Mouse (Mus musculus): ENCODE measurements at regions not wholly inside any gene's neighbourhood (a gene's known extent, or its start where the extent isn't known, plus 50 kb on each side); places are given as distances from the start of the nearest gene placed in this dataset.

DNA sequence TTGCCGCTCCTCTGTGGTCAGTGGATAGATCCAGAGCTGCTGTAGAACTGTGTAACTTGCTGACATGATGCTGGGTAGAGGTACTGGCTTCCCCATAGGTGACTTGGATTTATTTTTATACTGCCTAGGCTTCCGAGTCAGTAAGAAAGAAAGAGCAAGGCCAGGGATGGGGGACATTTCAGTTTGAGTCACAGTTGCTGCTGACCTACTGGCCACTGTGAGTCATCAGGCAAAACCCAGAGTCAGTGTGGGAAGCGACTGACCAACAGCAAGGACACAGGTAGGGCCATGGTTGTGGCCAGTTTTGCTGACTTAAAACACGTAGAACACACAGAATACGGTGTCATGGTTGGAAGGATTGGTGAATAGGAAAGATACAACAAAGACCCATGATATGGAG is 524.5 kb downstream of the Tbc1d22a start:
- no peaks in the 10 kb centered on the region for H3K9me3 ChIP-seq
- H3K4me1 ChIP-seq, result no peaks in the 10 kb centered on the region
- H3K4me3 ChIP-seq, result no peak overlapping the region
- H3K27me3 ChIP-seq, result no peaks in the 10 kb centered on the region
- no peaks in the 10 kb centered on the region for H3K36me3 ChIP-seq
- H3K27ac ChIP-seq (replicated peaks), result no peak overlapping the region
- WGBS, result 94% methylated on average over 5 of the region's 5 CpGs
- ATAC-seq (ENCODE audit: low FRiP score, low read depth), result no peak
- no peak overlapping the region for H3K9ac ChIP-seq (replicated peaks)
- no peak overlapping the region for H3K4me2 ChIP-seq (replicated peaks)

DNA sequence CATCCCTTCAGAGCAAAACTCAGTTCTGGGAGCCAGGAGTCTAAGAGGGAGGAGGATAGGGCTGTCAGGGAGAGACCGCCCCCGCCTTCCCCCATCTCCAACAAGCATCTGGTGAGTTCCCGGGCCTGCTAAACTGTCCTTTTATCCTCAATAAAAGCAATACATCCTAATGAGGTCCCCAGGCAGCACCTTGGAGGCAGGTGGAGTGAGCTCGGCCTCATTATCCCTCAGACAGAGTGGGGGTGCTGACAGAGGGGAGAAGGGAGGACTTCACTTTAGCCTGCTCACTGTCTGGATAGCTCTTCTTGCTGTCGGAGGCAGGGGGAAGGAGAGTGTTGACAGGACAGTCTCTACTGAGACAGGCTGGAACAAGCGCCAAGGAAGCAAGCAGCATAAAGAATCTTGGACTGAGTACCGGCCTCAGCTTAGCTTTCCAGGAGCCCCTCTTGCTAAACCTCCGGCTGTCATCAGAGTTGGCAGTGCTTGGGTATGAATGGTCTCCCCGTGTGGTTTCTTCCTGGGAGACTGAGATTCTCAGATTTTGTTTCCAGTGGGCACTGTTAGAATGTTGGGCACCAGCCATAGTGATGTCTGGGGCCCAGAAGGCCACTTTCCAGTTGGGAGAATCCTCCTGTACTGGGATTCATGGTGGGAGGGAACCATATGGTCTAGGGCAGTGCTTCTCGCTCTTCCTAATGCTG is 537.3 kb downstream of the Tbc1d22a start:
- H3K27ac ChIP-seq (replicated peaks), result no peak overlapping the region
- no peak overlapping the region for H3K4me2 ChIP-seq (replicated peaks)
- H3K4me1 ChIP-seq, result no peaks in the 10 kb centered on the region
- H3K36me3 ChIP-seq, result no peaks in the 10 kb centered on the region
- 73% methylated on average over 10 of the region's 10 CpGs for WGBS
- no peaks in the 10 kb centered on the region for H3K27me3 ChIP-seq
- no peak overlapping the region for H3K9ac ChIP-seq (replicated peaks)
- no peak overlapping the region for H3K4me3 ChIP-seq
- peak; percentile 38; the same call in 1 of the 2 replicates for ATAC-seq (ENCODE audit: low FRiP score, low read depth)
- no peaks in the 10 kb centered on the region for H3K9me3 ChIP-seq

DNA sequence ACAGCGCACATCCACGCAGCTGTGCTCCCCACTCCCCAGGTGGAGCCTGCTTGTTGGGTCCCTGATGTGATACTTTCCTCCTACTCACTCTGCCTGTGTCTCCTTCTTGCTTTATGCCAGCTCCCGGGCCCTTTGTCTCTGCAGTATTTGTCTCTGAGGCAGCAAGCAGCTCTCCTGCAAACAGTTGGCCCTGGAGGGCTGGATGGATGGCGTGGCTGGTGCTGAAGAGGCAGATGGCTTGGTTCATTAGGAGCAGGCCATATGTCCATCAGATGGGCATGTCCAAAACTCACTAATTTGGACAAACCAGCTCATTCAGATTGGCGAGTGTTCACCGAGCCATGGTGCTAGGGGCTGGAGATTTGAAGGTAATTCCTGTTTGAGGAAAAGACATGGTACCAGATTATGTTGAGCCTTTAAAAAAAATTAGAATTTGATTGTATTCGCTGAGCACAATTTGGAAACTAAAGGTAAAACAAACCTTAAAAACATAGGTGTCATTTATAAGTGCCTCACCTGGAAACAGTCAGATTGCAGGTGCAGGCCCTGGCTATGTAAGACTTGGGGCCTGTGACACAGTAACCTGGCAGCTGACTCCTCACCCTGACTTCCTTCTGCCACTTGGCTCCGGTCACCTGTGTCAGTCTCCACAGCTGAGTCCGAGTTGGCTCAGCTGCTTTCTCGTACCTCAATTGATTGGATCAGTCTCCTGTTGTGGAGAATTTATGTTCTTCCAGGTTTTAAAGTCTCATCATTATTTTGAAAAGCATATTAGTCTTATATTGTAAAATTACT is 549.5 kb downstream of the Tbc1d22a start:
- no peak overlapping the region for H3K9ac ChIP-seq (replicated peaks)
- 0 out of 2 replicates have a peak, but pooled peaks cover 2% of the 10 kb centered on the region for H3K9me3 ChIP-seq
- H3K4me3 ChIP-seq, result no peak overlapping the region
- no peak for ATAC-seq (ENCODE audit: low FRiP score, low read depth)
- WGBS, result 88% methylated on average over 10 of the region's 10 CpGs
- H3K4me1 ChIP-seq, result no peaks in the 10 kb centered on the region
- H3K27me3 ChIP-seq, result no peaks in the 10 kb centered on the region
- H3K4me2 ChIP-seq (replicated peaks), result no peak overlapping the region
- no peaks in the 10 kb centered on the region for H3K36me3 ChIP-seq
- no peak overlapping the region for H3K27ac ChIP-seq (replicated peaks)

DNA sequence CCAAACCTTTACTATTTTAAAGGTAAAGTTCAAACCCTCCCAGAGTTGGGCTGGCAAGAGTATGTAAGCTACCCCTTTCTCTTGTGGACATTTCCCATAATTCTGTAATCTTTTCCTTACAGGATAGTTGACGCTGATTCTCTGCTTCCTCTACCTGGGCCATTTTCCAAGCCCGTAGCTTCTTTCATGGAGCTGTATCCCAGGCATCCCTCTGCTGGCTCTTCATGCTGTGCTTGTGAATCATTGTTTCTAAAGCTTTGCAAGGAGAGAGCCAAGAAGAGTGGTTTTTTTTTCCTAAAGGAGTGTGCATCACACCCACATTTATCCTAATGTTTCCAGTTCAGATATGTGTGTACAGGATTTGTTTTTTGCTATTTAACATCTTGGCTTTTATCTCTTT is 553.4 kb downstream of the Tbc1d22a start:
- Histone ChIP-seq H3K9ac (replicated peaks) (no peak overlapping the region), H3K4me3 (no peak overlapping the region), H3K4me2 (replicated peaks) (no peak overlapping the region), H3K9me3 (0 out of 2 replicates have a peak, but pooled peaks cover 2% of the 10 kb centered on the region), H3K27me3 (no peaks in the 10 kb centered on the region), H3K27ac (replicated peaks) (no peak overlapping the region), H3K36me3 (no peaks in the 10 kb centered on the region), H3K4me1 (no peaks in the 10 kb centered on the region)
- 82% methylated on average over 2 of the region's 2 CpGs for WGBS
- no peak for ATAC-seq (ENCODE audit: low FRiP score, low read depth)

DNA sequence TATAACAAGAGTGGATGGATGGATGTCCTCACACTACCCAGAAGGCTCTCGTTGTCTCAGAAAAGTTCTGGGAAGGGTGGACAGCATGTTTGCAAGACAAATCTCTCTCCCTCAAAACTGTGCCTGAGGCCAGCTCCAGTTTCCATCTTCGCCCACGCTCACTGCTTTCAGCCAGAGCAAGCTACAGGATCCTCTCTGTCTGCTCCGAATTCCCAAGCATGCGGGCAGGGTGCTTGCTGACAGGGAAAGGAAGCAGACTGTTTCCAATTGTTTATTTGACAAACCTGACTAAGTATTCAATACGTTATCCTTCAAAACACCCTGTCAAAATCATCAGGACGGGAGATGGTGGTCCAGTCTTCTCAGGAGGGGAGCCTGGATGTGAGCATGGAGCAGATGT is 558.8 kb downstream of the Tbc1d22a start:
- 86% methylated on average over 7 of the region's 7 CpGs for WGBS

DNA sequence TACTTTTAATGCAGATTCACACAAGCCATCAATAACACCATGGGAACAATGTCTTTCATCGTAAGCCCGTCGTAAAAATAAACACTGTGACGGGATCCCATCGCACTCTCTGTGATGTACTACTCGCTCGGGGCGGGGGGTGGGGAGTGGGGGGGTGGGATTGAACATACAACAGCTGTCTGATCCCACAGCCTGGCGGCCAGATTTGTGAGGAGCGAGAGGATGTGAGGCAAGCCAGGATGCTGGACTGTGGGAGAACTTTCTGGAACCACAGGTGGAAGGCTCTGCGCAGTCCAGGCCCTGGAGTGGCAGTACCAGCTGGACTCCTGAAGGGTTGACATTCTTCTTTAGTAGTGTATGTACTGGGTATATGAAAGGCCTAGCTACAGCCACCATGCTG is 563.7 kb downstream of the Tbc1d22a start:
- WGBS, result 89% methylated on average over 11 of the region's 11 CpGs
- Histone ChIP-seq H3K4me3 (no peak overlapping the region), H3K27me3 (no peaks in the 10 kb centered on the region), H3K4me2 (replicated peaks) (no peak overlapping the region), H3K27ac (replicated peaks) (no peak overlapping the region), H3K4me1 (no peaks in the 10 kb centered on the region), H3K9ac (replicated peaks) (no peak overlapping the region), H3K9me3 (no peaks in the 10 kb centered on the region), H3K36me3 (no peaks in the 10 kb centered on the region)
- ATAC-seq (ENCODE audit: low FRiP score, low read depth), result no peak

More for the DNA sequence above, 558.8 kb downstream of the Tbc1d22a start:
- ATAC-seq (ENCODE audit: low FRiP score, low read depth), result no peak
- Histone ChIP-seq H3K4me2 (replicated peaks) (no peak overlapping the region), H3K9ac (replicated peaks) (no peak overlapping the region), H3K9me3 (no peaks in the 10 kb centered on the region), H3K4me1 (no peaks in the 10 kb centered on the region), H3K36me3 (no peaks in the 10 kb centered on the region), H3K4me3 (no peak overlapping the region), H3K27ac (replicated peaks) (no peak overlapping the region), H3K27me3 (no peaks in the 10 kb centered on the region)

DNA sequence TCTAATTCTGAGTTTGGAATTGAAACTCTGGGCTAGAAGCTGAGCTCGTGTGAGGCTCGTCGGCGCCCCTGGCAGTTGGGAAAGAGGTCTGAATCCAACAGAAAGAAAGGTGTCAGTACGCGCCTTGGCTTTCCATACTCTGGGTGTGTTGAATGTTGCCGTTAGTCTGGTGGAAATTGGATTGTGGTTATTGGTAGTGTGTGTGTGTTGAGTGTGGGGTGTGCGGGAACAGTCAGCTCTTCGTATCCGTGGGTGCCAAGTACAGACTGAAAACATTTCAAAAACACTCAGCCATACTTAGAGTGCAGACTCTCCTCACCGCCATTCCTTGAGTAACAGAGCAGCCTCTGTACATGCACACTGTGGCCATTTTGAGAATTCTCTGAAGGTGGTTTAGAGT is 566.9 kb downstream of the Tbc1d22a start:
- H3K4me2 ChIP-seq (replicated peaks), result no peak overlapping the region
- H3K4me3 ChIP-seq, result no peak overlapping the region
- no peaks in the 10 kb centered on the region for H3K36me3 ChIP-seq
- 92% methylated on average over 11 of the region's 11 CpGs for WGBS
- no peaks in the 10 kb centered on the region for H3K27me3 ChIP-seq
- no peak overlapping the region for H3K9ac ChIP-seq (replicated peaks)
- no peak overlapping the region for H3K27ac ChIP-seq (replicated peaks)
- H3K4me1 ChIP-seq, result 0 out of 2 replicates have a peak, but pooled peaks cover 3% of the 10 kb centered on the region
- ATAC-seq (ENCODE audit: low FRiP score, low read depth), result no peak
- no peaks in the 10 kb centered on the region for H3K9me3 ChIP-seq

DNA sequence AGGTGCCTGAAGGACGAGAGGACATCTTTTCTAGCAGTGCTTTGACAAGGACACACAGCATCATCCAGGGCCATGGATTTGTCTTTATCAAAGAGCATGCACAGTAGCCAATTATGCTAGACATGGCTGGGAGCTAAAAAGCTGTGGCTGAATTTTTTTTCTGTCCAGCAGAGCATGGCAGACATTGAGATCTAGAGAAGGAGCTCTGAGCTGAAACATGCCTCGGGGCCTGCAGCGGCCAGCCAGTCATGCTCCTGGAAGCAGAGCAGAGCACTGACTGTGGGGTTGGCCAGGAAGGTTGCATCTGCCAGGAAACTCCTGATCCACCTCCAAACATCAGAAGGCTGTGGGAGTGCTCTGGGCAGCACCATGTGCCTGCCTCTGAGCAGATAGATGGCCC is 580.5 kb downstream of the Tbc1d22a start:
- ATAC-seq (ENCODE audit: low FRiP score, low read depth), result no peak
- WGBS, result 66% methylated on average over 3 of the region's 3 CpGs
- Histone ChIP-seq H3K4me2 (replicated peaks) (no peak overlapping the region), H3K9me3 (no peaks in the 10 kb centered on the region), H3K27ac (replicated peaks) (no peak overlapping the region), H3K4me1 (no peaks in the 10 kb centered on the region), H3K27me3 (no peaks in the 10 kb centered on the region), H3K9ac (replicated peaks) (no peak overlapping the region), H3K36me3 (no peaks in the 10 kb centered on the region), H3K4me3 (no peak overlapping the region)

DNA sequence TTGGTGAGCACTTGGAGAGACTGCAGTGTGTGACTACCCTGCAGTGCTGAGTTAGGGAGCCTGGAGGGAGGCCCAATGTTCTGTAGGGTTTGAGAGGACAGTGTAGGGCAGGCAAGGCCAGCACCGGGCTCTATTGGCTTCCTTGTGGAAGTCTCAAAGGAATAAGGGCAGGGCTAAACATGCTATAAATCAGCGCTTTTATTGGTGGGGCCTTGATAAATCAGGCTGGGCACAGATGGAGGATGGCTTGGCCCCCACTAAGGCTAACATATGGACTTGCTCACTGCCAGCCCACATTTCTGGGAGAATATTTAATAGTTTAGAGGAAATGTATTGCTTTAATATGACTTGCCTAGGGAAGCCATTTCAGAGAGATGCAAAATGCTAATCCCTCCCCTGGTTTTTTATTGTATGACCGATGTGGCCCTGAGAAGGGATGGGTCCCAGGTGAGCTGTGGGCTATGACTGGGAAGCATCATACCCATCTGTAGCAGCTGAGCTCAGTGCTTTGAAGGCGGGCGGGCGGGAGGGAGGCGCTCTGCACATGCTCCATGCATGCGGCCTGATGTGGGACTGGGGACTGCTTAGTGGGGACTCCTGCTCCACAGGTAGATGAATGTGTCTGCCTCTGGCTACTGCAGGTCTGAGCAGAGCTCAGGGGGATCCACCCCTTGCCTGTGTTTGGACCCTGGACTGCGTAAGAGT is 584.4 kb downstream of the Tbc1d22a start:
- H3K4me3 ChIP-seq, result no peak overlapping the region
- H3K36me3 ChIP-seq, result no peaks in the 10 kb centered on the region
- no peak for ATAC-seq (ENCODE audit: low FRiP score, low read depth)
- H3K4me2 ChIP-seq (replicated peaks), result no peak overlapping the region
- H3K9me3 ChIP-seq, result no peaks in the 10 kb centered on the region
- no peak overlapping the region for H3K27ac ChIP-seq (replicated peaks)
- H3K9ac ChIP-seq (replicated peaks), result no peak overlapping the region
- H3K27me3 ChIP-seq, result no peaks in the 10 kb centered on the region
- WGBS, result 94% methylated on average over 9 of the region's 9 CpGs
- H3K4me1 ChIP-seq, result no peaks in the 10 kb centered on the region

DNA sequence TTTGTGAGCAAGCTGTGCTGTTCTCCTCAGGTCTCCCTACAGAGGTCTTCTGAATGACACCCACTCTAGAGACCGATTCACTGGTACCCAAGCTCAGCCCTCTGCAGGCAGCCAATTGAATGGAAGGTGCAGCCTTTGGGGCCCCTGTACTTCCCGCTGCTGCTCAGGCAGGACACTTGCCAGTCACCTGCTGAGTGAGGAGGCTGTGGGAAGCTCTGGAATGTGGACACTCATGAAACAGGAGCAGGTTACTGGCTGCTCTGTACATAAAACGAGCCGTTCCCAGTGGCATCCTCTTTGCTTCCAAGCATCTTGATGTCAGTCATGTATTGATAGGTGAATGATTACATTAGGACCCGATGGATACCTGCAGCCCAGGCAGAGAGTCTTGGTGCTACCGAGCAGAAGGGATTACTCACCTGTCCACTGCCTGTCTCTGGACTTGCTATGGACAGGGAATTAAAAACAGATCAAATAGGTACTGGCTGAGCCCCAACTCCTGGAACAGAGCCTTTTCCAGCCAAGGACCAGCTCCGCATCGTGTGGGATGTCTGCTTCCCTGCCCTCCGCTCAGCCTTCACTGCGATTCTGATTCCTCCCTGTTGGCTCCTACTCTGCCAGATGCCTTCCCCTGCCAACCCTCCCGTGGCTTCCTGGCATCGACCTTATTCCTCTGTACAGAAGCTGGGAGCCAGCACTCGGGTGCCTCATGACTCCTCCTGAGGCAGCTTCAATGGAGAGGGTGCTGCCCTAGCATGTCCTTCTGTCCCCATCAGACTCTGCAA is 593.2 kb downstream of the Tbc1d22a start:
- Histone ChIP-seq H3K36me3 (no peaks in the 10 kb centered on the region), H3K9ac (replicated peaks) (no peak overlapping the region), H3K9me3 (no peaks in the 10 kb centered on the region), H3K27ac (replicated peaks) (no peak overlapping the region), H3K27me3 (no peaks in the 10 kb centered on the region), H3K4me2 (replicated peaks) (no peak overlapping the region), H3K4me1 (no peaks in the 10 kb centered on the region), H3K4me3 (no peak overlapping the region)
- WGBS, result 84% methylated on average over 13 of the region's 13 CpGs
- no peak for ATAC-seq (ENCODE audit: low FRiP score, low read depth)

DNA sequence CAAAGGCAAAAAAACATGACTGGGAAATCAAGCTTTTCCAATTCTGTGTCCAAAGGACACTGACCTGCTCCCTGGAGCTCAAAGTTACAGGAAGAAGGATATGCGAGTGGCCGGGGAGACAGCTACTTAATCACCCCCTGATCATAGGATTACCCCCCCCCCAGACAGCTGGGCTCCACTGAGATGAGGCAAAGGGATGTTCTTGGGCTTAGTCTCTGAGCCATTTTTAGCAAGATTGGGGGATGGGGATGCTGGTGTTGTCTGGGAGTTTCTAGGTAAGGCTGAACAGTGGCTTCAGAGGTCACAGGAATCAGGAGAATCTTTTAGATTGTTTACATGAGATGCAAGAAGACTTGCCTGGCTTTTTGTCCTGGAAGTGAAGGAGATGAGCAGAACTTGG is 597.6 kb downstream of the Tbc1d22a start:
- ATAC-seq (ENCODE audit: low FRiP score, low read depth), result no peak
- WGBS, result 70% methylated on average over 2 of the region's 2 CpGs
- Histone ChIP-seq H3K4me3 (no peak overlapping the region), H3K4me1 (no peaks in the 10 kb centered on the region), H3K4me2 (replicated peaks) (no peak overlapping the region), H3K9me3 (no peaks in the 10 kb centered on the region), H3K27ac (replicated peaks) (no peak overlapping the region), H3K27me3 (no peaks in the 10 kb centered on the region), H3K9ac (replicated peaks) (no peak overlapping the region), H3K36me3 (no peaks in the 10 kb centered on the region)

All from midbrain, embryonic 12.5 days (tissue).